In the genomic region with DNA sequence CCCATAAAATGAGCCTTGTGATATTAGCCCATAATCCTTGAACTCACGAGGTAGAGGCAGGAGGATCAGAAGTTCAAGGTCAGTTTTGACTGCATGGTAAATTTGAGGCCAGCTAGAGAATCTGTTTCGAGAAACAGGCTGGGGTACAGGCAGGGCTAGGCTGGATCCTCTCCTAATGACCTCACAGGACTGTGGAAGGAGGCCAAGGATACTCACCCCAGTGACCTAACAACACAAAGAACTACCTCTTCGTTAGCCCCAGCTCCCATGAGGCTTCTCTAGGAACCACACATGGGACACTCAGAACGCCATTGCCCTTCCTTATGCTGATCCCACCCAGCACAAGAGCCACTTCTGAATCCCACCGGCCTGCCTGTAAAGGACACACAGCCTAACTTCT, we compare ENCODE assay signal across 28 mouse cellular contexts. TPM values are rescaled to one million over a fixed set of nuclear protein-coding genes. Genes with fewer than 3 reads are reported as not detected.
A peak's percentile ranks its signal among the peaks of the same experiment; 100 is the strongest.
DNase-seq lines count a peak whose midpoint lies in the region; ATAC-seq lines count a peak whose summit lies in the region.
"Had no signal": no experiment of that assay in that cellular context is flagged by ENCODE, and none has a peak within 500 bp of the region (broad histone marks: within the 10 kb centered on the region; RNA-seq: fewer than 3 reads in every experiment).

No protein-coding gene starts in this region.

- no peaks in the 10 kb centered on the region for H3K27me3 ChIP-seq in forebrain, embryonic 12.5 days
- H3K27me3 ChIP-seq in forebrain, embryonic 13.5 days = no peaks in the 10 kb centered on the region
- H3K27me3 ChIP-seq in midbrain, embryonic 10.5 days (ENCODE audit: low read depth, poor library complexity, severe bottlenecking) = 0 out of 2 replicates have a peak, but pooled peaks cover 4% of the 10 kb centered on the region
- no peaks in the 10 kb centered on the region for H3K27me3 ChIP-seq in midbrain, embryonic 13.5 days
- H3K27me3 ChIP-seq: embryonic facial prominence, embryonic 15.5 days; heart, embryonic 12.5 days; intestine, embryonic 15.5 days had no signal

- H3K9ac ChIP-seq in forebrain, embryonic 12.5 days = no peak overlapping the region
- H3K9ac ChIP-seq in forebrain, embryonic 13.5 days = no peak overlapping the region
- no peak overlapping the region for H3K9ac ChIP-seq in midbrain, embryonic 13.5 days (replicated peaks)
- H3K9ac ChIP-seq: embryonic facial prominence, embryonic 15.5 days; heart, embryonic 12.5 days; intestine, embryonic 15.5 days had no signal

- no peak overlapping the region for H3K4me2 ChIP-seq in forebrain, embryonic 12.5 days
- H3K4me2 ChIP-seq in forebrain, embryonic 13.5 days = no peak overlapping the region
- H3K4me2 ChIP-seq in midbrain, embryonic 13.5 days (replicated peaks) = no peak overlapping the region
- H3K4me2 ChIP-seq: embryonic facial prominence, embryonic 15.5 days; heart, embryonic 12.5 days; intestine, embryonic 15.5 days had no signal

- peak; percentile 56 to 70 for DNase-seq in adrenal gland, adult (ENCODE audit: inconsistent age in 2 of 2, low spot score in 1 of 2)
- DNase-seq in adrenal gland, adult 8-10 months = no peak
- peak; percentile 32 for DNase-seq in heart, postnatal 4 days
- no peak for DNase-seq in heart, adult 11 months
- no peak for DNase-seq in midbrain, embryonic 10.5 days (ENCODE audit: low spot score)
- DNase-seq: B cell, adult 2 months; cerebellum, adult 11 months; cerebellum, adult 8-10 months; cerebellum, postnatal 14 days; embryo, embryonic 11 days; heart, adult 2 months; heart, postnatal 36 days; kidney, adult 18-20 months had no signal

- 0 out of 2 replicates have a peak overlapping the region, but pooled peaks have one; percentile 19 for H3K27ac ChIP-seq in forebrain, embryonic 12.5 days
- no peak overlapping the region for H3K27ac ChIP-seq in forebrain, embryonic 13.5 days
- H3K27ac ChIP-seq in midbrain, embryonic 10.5 days (replicated peaks) = peak overlapping the region; percentile 47; the same call in 1 of the 2 replicates
- H3K27ac ChIP-seq in midbrain, embryonic 13.5 days = no peak overlapping the region
- H3K27ac ChIP-seq: embryonic facial prominence, embryonic 15.5 days; forebrain, embryonic 10.5 days; heart, adult 2 months; intestine, embryonic 15.5 days had no signal

- peaks cover 29% of the 10 kb centered on the region for H3K4me1 ChIP-seq in forebrain, embryonic 12.5 days
- peaks cover 25% of the 10 kb centered on the region for H3K4me1 ChIP-seq in forebrain, embryonic 13.5 days
- H3K4me1 ChIP-seq in midbrain, embryonic 10.5 days = peaks cover 57% of the 10 kb centered on the region
- H3K4me1 ChIP-seq in midbrain, embryonic 13.5 days (replicated peaks) = peaks cover 29% of the 10 kb centered on the region

- no peak for ATAC-seq in forebrain, embryonic 12.5 days (ENCODE audit: low FRiP score)
- no peak for ATAC-seq in forebrain, embryonic 13.5 days
- no peak for ATAC-seq in midbrain, embryonic 13.5 days
- ATAC-seq: CD4-positive, CD25-positive, alpha-beta regulatory T cell, adult 4 months; forebrain, embryonic 16.5 days; intestine, embryonic 15.5 days had no signal

- WGBS in forebrain, embryonic 12.5 days = 75% methylated on average over 5 of the region's 5 CpGs
- 69% methylated on average over 5 of the region's 5 CpGs for WGBS in forebrain, embryonic 13.5 days
- WGBS in midbrain, embryonic 10.5 days = 78% methylated on average over 5 of the region's 5 CpGs
- WGBS in midbrain, embryonic 13.5 days = 77% methylated on average over 5 of the region's 5 CpGs

- H3K9me3 ChIP-seq in forebrain, embryonic 12.5 days = no peaks in the 10 kb centered on the region
- H3K9me3 ChIP-seq in forebrain, embryonic 13.5 days (replicated peaks) = 0 out of 2 replicates have a peak, but pooled peaks cover 4% of the 10 kb centered on the region
- no peaks in the 10 kb centered on the region; the same call in 1 of the 2 replicates for H3K9me3 ChIP-seq in midbrain, embryonic 10.5 days (replicated peaks)
- peaks cover 3% of the 10 kb centered on the region; the same call in 1 of the 2 replicates for H3K9me3 ChIP-seq in midbrain, embryonic 13.5 days
- H3K9me3 ChIP-seq: embryonic facial prominence, embryonic 15.5 days; G1E; intestine, embryonic 15.5 days had no signal

- H3K36me3 ChIP-seq in forebrain, embryonic 12.5 days (replicated peaks) = no peaks in the 10 kb centered on the region
- H3K36me3 ChIP-seq in forebrain, embryonic 13.5 days (ENCODE audit: poor library complexity, severe bottlenecking) = no peaks in the 10 kb centered on the region
- no peaks in the 10 kb centered on the region for H3K36me3 ChIP-seq in midbrain, embryonic 10.5 days
- no peaks in the 10 kb centered on the region for H3K36me3 ChIP-seq in midbrain, embryonic 13.5 days
- H3K36me3 ChIP-seq: embryonic facial prominence, embryonic 15.5 days; forebrain, embryonic 10.5 days; G1E; heart, embryonic 12.5 days; intestine, embryonic 15.5 days had no signal

- no peak overlapping the region for H3K4me3 ChIP-seq in forebrain, embryonic 12.5 days (replicated peaks)
- no peak overlapping the region for H3K4me3 ChIP-seq in forebrain, embryonic 13.5 days
- no peak overlapping the region for H3K4me3 ChIP-seq in midbrain, embryonic 10.5 days
- H3K4me3 ChIP-seq in midbrain, embryonic 13.5 days (replicated peaks) = no peak overlapping the region
- H3K4me3 ChIP-seq: embryonic facial prominence, embryonic 15.5 days; erythroblast, embryonic 14.5 days; forebrain, embryonic 10.5 days; heart, adult 2 months; heart, embryonic 12.5 days; intestine, embryonic 15.5 days had no signal

RNA-seq across cellular contexts. Expression of gene Ccdc182, which starts 25.0 kb away (rescaled TPM):
- under 1 TPM in 1 of 4 experiments, not detected in 3; 0.40 TPM for total RNA-seq in adrenal gland, adult 8-10 months (2022)
- polyA plus RNA-seq in forebrain, embryonic 12.5 days (2016; fragmentation: Nextera tagmentation; extraction: Ambion mirVana) = 0.38 and 0.42 TPM in 2 replicates
- 0.32 and 0.39 TPM in 2 replicates for polyA plus RNA-seq in forebrain, embryonic 13.5 days (2015; fragmentation: Nextera tagmentation; extraction: Ambion mirVana)
- total RNA-seq in heart, postnatal 4 days (2021) = not detected
- polyA plus RNA-seq in midbrain, embryonic 10.5 days (2016; fragmentation: Nextera tagmentation; extraction: Ambion mirVana) = 4.7 and 6.0 TPM in 2 replicates
- polyA plus RNA-seq in midbrain, embryonic 13.5 days (2015; fragmentation: Nextera tagmentation; extraction: Ambion mirVana) = 0.82 and 1.6 TPM in 2 replicates
- total RNA-seq: common myeloid progenitor, adult 5-6 weeks; G1E; gastrocnemius, postnatal 4 days; heart, adult 2 months; heart, postnatal 36 days had no signal
- polyA plus RNA-seq: CD4-positive, CD25-positive, alpha-beta regulatory T cell, adult 4 months; embryonic facial prominence, embryonic 15.5 days; erythroblast, embryonic 14.5 days; forebrain, embryonic 16.5 days; frontal cortex, adult 2 months; G1E; heart, adult 2 months; heart, embryonic 12.5 days; heart, embryonic 16.5 days; intestine, embryonic 15.5 days had no signal

Comparison
In these comparisons a context has a peak if more than half of its experiments do, and no peak if none do; other contexts are left out.
1. DNase-seq: peak in adrenal gland, adult (2 of 2) and heart, postnatal 4 days (single experiment); none in adrenal gland, adult 8-10 months (single experiment), heart, adult 11 months (single experiment) and midbrain, embryonic 10.5 days (single experiment).
2. H3K27ac ChIP-seq: peak in forebrain, embryonic 12.5 days (single experiment) and midbrain, embryonic 10.5 days (single experiment); none in forebrain, embryonic 13.5 days (single experiment) and midbrain, embryonic 13.5 days (single experiment).